Comparison of ENCODE assay signal across 11 mouse cellular contexts in the genomic region with DNA sequence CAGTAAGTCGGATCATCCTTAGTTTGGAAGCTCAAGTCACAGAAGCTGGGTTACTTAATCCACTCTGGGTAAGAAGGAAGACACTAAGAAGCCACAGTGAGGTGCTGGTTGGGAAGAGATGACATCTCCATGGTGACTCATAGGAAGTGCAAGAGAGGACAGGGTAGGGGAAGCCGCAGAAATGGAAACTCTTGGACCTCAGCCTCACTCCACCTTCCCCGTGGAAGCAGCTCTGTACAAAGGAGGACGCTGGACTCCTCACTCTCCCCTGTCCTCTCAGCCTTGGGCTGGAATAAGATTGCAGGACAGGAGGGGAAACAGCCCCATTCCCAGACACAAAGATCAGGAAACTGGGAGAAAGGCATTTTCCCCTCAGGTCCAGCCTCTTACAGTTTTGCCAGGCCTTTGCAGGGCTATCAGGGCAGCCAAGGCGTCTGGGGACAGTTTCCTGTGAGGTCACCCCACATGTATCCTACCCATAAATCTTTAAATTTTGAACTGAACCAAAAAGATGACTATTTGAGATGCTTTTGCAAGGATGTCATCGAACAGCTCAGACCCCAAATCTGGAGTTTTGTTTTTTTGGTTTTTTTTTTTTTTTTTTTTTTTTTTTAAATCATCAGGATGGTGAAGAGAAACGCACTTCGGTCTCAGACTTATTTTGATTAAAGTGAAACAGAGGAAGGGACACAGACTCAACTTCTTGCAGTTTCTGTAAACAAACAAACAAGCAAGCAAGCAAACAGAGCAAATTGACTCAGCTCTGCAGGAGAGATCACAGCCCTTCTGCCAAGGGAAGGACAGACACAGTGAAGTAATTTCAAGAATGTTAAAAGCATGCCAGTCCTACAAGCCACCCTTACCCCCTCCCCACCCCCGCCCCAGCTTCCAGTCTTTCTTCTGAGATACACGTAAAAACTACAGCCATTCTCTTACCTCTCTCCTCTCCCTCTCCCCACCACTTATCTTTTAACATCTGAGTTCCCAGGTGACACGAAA.
DNase-seq lines count a peak whose midpoint lies in the region; ATAC-seq and TF ChIP-seq lines count a peak whose summit lies in the region.
"Had no signal": no experiment of that assay in that cellular context is flagged by ENCODE, and none has a peak within 500 bp of the region (broad histone marks: within the 10 kb centered on the region; RNA-seq: fewer than 3 reads in every experiment).

No protein-coding gene starts in this region.

- WGBS in bone marrow, adult 2 months, result 45% methylated on average over 11 of the region's 11 CpGs
- WGBS in heart, embryonic 16.5 days, result 21% methylated on average over 11 of the region's 11 CpGs

- H3K4me3 ChIP-seq in gastrocnemius, adult 2 months, result peak overlapping the region; percentile 9; the same call in 1 of the 2 replicates
- no peak overlapping the region for H3K4me3 ChIP-seq in bone marrow, adult 2 months (replicated peaks; ENCODE audit: control insufficient read depth, low read depth, low read length)
- H3K4me3 ChIP-seq in heart, embryonic 16.5 days (ENCODE audit: low read length), result no peak overlapping the region
- H3K4me3 ChIP-seq: erythroblast, embryonic 14.5 days had no signal

- ATAC-seq in heart, embryonic 16.5 days (replicated peaks; ENCODE audit: extremely low read depth, insufficient read depth, low FRiP score), result peak; percentile 80
- ATAC-seq: midbrain, embryonic 16.5 days had no signal

- H3K9ac ChIP-seq in heart, embryonic 16.5 days (ENCODE audit: low read length), result no peak overlapping the region

- peak overlapping the region; percentile 70 for H3K27ac ChIP-seq in gastrocnemius, adult 2 months
- H3K27ac ChIP-seq in bone marrow, adult 2 months (ENCODE audit: control insufficient read depth, insufficient read depth, low read depth, low read length, poor library complexity), result peak overlapping the region; percentile 6; the same call in 1 of the 2 replicates
- H3K27ac ChIP-seq in heart, embryonic 16.5 days (ENCODE audit: low read length), result peak overlapping the region; percentile 76

- no peak for TF ChIP-seq CTCF in gastrocnemius, adult 2 months (IDR thresholded peaks at IDR 0.05)
- TF ChIP-seq CTCF in bone marrow, adult 2 months (IDR thresholded peaks at IDR 0.05; ENCODE audit: control insufficient read depth, insufficient read depth, low read length), result no peak

- H3K36me3 ChIP-seq in heart, embryonic 16.5 days (ENCODE audit: control insufficient read depth, insufficient read depth), result no peaks in the 10 kb centered on the region

- TF ChIP-seq POLR2A in bone marrow, adult 2 months (IDR thresholded peaks at IDR 0.05; ENCODE audit: borderline replicate concordance, control insufficient read depth, low read depth, low read length), result no peak

- DNase-seq in gastrocnemius, adult 2 months, result peak; percentile 57
- no peak for DNase-seq in gastrocnemius, adult 8-10 months (ENCODE audit: low spot score in 2 of 2)
- DNase-seq in lung, postnatal 25 days (ENCODE audit: low spot score), result peak; percentile 51
- DNase-seq in spleen, postnatal 36 days (ENCODE audit: low spot score in 2 of 2), result no peak
- no peak for DNase-seq in frontal cortex, postnatal 25 days (ENCODE audit: low spot score in 2 of 2)
- no peak for DNase-seq in cerebellum, postnatal 36 days
- DNase-seq: thymus, postnatal 25 days had no signal

- no peaks in the 10 kb centered on the region for H3K9me3 ChIP-seq in heart, embryonic 16.5 days (replicated peaks; ENCODE audit: control insufficient read depth, low read length)

- no peaks in the 10 kb centered on the region for H3K27me3 ChIP-seq in heart, embryonic 16.5 days (ENCODE audit: control insufficient read depth, insufficient read depth, low read length)

- intact Hi-C loops in gastrocnemius, adult 2 months (cut with DNase I), result no loop called here

- peaks cover 4% of the 10 kb centered on the region; the same call in 1 of the 2 replicates for H3K4me1 ChIP-seq in bone marrow, adult 2 months (ENCODE audit: control insufficient read depth, insufficient read depth, low read length)
- H3K4me1 ChIP-seq in heart, embryonic 16.5 days (ENCODE audit: control insufficient read depth, insufficient read depth, low read length), result peaks cover 26% of the 10 kb centered on the region

- H3K4me2 ChIP-seq in heart, embryonic 16.5 days (ENCODE audit: low read depth, low read length), result 0 out of 2 replicates have a peak overlapping the region, but pooled peaks have one; percentile 26

Comparison
In these comparisons a context has a peak if more than half of its experiments do, and no peak if none do; other contexts are left out.
1. DNase-seq: peak in gastrocnemius, adult 2 months (single experiment) and lung, postnatal 25 days (single experiment); none in gastrocnemius, adult 8-10 months (0 of 2), spleen, postnatal 36 days (0 of 2), frontal cortex, postnatal 25 days (0 of 2) and cerebellum, postnatal 36 days (0 of 2).
2. H3K27ac ChIP-seq: peak in every context shown above with its lines; median percentile 76 in heart, embryonic 16.5 days; 70 in gastrocnemius, adult 2 months; 6 in bone marrow, adult 2 months.